Mouse (Mus musculus) Muller cell, postnatal 12 days (primary cell): Measurements from ENCODE around the gene Dusp7.

ENCODE experiments used
- DNase-seq: peaks from one replicate; pipeline ENCODE4 v3.0.0-alpha.2; 2015; ENCODE audit errors: inconsistent ontology term

Dusp7 gene

GRCm38 (mm10) chr9:106386181-106386864, 17.9 kb downstream of the Dusp7 start:
- DNase-seq = peak; percentile 76

- peak; percentile 63 for DNase-seq
These were observed 24.5 kb downstream of the Dusp7 start for GRCm38 (mm10) chr9:106392828-106393527.

- DNase-seq = no peak
These were observed 25.1 kb downstream of the Dusp7 start for GRCm38 (mm10) chr9:106393548-106393947.

- DNase-seq = peak; percentile 59
These were observed 26.5 kb downstream of the Dusp7 start for GRCm38 (mm10) chr9:106394649-106395602.

GRCm38 (mm10) chr9:106397733-106398132, 29.3 kb downstream of the Dusp7 start:
- DNase-seq = no peak

- no peak for DNase-seq
These were observed 30.4 kb downstream of the Dusp7 start for GRCm38 (mm10) chr9:106398667-106399311.

- no peak for DNase-seq
These were observed 31.4 kb downstream of the Dusp7 start for GRCm38 (mm10) chr9:106399808-106400207.

- no peak for DNase-seq
These were observed 33.7 kb downstream of the Dusp7 start for GRCm38 (mm10) chr9:106402149-106402548.

- DNase-seq = no peak
These were observed 34.4 kb downstream of the Dusp7 start for GRCm38 (mm10) chr9:106402607-106403375.

- peak; percentile 77 for DNase-seq
These were observed 36.8 kb downstream of the Dusp7 start for GRCm38 (mm10) chr9:106405275-106405674.

GRCm38 (mm10) chr9:106406443-106407078, 38.1 kb downstream of the Dusp7 start:
- no peak for DNase-seq

GRCm38 (mm10) chr9:106409096-106409495, 40.7 kb downstream of the Dusp7 start:
- DNase-seq = no peak

GRCm38 (mm10) chr9:106410086-106410650, 41.7 kb downstream of the Dusp7 start:
- peak; percentile 84 for DNase-seq

- no peak for DNase-seq
These were observed 42.7 kb downstream of the Dusp7 start for GRCm38 (mm10) chr9:106411091-106411594.

GRCm38 (mm10) chr9:106411729-106412128, 43.3 kb downstream of the Dusp7 start:
- DNase-seq = no peak

- DNase-seq = no peak
These were observed 43.8 kb downstream of the Dusp7 start for GRCm38 (mm10) chr9:106412210-106412609.

GRCm38 (mm10) chr9:106413606-106414005, 45.2 kb downstream of the Dusp7 start:
- no peak for DNase-seq

- no peak for DNase-seq
These were observed 48.4 kb downstream of the Dusp7 start for GRCm38 (mm10) chr9:106416826-106417225.

GRCm38 (mm10) chr9:106417841-106418625, 49.6 kb downstream of the Dusp7 start:
- DNase-seq = peak; percentile 92
